Mouse (Mus musculus) testis, postnatal 14 days (tissue): Measurements from ENCODE around the gene Sept1.
"Not testable (repeated sequence)": the region's sequence is repeated elsewhere in the genome, so short reads cannot be mapped to it uniquely, and the experiment has no call there.

ENCODE experiments used
- DNase-seq: peaks from one replicate; pipeline ENCODE4 v3.0.0; 2021; ENCODE audit warnings: low spot score

Sept1 gene

DNA sequence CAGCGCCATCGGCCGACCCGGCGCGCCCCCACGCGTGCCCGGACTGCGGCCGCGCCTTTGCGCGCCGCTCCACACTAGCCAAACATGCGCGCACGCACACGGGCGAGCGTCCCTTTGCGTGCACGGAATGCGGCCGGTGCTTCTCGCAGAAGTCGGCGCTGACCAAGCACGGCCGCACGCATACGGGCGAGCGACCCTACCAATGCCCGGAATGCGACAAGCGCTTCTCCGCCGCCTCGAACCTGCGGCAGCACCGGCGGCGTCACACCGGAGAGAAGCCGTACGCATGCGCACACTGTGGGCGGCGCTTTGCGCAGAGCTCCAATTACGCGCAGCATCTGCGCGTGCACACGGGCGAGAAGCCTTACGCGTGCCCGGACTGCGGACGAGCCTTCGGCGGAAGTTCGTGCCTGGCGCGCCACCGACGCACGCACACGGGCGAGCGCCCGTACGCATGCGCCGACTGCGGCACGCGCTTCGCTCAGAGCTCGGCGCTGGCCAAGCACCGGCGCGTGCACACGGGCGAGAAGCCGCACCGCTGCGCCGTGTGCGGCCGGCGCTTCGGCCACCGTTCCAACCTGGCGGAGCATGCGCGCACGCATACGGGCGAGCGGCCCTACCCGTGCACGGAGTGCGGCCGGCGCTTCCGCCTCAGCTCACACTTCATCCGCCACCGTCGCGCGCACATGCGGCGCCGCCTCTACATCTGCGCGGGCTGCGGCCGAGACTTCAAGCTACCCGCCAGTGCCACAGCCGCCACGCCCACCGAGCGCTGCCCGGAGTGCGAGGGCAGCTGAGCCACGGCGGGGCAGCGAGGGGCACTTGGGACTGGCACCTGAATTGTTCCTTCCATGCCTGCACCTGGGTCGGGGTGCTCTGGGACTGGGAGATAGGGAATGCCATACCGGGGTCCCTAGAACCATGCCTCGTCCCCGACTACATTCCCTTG is 21.2 kb upstream of the Sept1 start:
- DNase-seq = peak; percentile 94

DNA sequence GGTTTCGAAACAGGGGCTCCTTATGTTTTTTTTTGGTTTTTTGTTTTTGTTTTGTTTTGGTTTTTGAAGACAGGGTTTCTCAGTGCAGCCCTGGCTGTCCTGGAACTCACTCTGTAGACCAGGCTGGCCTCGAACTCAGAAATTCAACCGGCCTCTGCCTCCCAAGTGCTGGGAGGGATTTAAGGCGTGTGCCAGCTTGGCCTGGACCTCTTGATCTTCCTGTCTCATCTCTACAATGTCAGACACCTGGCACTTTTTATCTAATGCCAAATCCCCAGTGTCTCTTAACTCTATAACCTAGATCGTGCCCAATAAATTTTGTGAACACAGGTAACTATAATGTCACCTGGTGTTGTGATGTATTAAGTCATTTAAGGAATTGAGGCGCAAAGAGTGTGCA is 20.4 kb upstream of the Sept1 start:
- DNase-seq = no peak

DNA sequence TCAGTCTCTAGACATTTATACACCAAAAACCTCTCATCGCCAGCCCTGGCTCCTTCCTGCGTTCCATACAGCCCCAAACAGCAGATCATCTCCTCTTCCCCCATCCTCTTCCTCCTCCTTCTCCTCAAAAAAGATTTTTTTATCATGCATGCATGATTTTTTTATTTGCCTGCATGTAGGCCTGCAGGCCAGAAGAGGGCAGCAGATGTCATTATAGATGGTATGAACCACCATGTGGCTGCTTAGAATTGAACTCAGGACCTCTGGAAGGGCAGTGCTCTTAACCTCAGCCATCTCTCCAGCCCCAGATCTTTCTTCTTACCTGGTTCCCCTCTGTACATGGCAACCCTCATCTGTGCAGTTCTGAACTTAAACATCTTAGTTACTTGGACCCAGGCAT is 19.5 kb upstream of the Sept1 start:
- no peak for DNase-seq

DNA sequence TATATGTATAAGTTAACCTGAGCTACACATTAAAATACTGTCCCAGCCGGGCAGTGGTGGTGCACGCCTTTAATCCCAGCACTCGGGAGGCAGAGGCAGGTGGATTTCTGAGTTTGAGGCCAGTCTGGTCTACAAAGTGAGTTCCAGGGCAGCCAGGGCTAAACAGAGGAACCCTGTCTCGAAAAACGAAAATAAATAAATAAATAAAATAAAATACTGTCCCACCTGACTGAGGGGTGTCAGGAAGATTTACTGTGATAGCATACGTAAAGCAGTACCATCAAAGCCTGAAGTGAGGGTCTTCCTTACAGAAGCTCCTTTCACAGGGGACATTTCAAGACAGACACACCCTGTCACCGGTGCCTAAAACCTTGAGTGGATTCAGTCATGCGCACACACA is 17.6 kb upstream of the Sept1 start:
- DNase-seq = not testable (repeated sequence)

- no peak for DNase-seq
These were observed 12.0 kb upstream of the Sept1 start for GRCm38 (mm10) chr7:127244658-127245510.

GRCm38 (mm10) chr7:127243870-127244657 is 11.1 kb upstream of the Sept1 start, which contains the start of gene Zfp771:
Zfp771 (plus strand) TSS chr7:127244274.
- DNase-seq = peak; percentile 95

DNA sequence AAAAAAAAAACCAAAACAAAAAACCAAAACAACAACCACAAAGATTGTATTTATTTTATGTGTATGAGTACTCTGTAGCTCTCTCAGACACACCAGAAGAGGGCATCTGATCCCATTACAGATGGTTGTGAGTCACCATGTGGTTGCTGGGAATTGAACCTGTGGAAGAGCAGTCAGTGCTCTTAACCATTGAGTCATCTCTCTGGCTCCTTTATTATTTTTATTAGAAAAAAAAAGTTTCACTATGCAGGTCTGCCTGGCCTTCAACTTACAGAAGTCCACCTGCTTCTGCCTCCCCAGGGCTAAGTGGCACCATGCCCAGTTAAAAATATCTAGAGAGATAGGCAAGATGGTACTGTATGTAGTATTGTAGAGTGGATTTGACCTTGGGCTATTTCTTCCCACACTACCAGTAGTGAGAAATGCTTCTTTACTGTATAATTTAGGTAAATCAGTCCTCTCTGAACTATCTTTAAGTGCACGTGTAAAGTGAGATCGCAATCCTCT is 10.5 kb upstream of the Sept1 start:
- DNase-seq = peak; percentile 50

- DNase-seq = peak; percentile 61
These were observed 1.8 kb upstream of the Sept1 start for GRCm38 (mm10) chr7:127234777-127235176.

DNA sequence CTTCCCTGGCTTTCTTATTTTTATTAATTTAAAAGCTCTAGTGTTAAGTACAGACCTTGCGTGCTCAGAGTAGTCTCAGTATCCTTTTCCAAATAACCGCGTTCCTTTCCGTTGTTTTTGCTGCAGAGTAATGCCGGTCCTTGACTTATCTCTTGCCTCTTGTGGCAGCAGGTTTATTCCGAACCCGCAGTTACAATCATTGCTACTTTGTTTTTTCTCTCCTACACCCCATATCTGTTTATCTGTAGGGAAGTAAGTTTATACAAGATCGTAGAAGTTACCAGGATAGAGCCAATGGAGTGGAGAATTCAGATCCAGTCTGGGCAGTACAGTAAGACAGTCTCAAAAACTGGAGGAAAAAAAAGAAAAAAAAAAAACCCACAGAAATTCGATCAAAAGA is 835 bp upstream of the Sept1 start:
- no peak for DNase-seq

- DNase-seq = no peak
These were observed 429 bp upstream of the Sept1 start for GRCm38 (mm10) chr7:127233368-127233749.

GRCm38 (mm10) chr7:127231826-127232621 is 906 bp downstream of the Sept1 start:
- no peak for DNase-seq

DNA sequence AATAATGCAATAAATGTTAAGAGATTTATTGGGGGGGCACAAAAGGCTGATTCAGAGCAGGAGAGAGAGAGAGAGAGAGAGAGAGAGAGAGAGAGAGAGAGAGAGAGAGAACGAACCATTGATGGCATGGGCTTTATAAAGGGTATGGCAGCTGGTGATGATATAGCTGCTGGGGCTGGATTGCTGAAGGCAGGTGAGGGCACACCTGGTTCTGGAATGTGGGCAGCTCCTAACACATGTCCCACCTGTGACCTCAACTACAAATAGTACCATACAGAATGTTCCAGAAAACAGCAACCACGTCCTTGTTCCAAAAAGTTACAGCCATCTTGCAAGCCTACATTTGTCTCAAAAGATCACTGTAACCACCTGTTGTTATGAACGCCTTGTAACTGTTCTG is 1.6 kb downstream of the Sept1 start:
- no peak for DNase-seq

GRCm38 (mm10) chr7:127228615-127229303 is 4.2 kb downstream of the Sept1 start:
- DNase-seq = peak; percentile 54

DNA sequence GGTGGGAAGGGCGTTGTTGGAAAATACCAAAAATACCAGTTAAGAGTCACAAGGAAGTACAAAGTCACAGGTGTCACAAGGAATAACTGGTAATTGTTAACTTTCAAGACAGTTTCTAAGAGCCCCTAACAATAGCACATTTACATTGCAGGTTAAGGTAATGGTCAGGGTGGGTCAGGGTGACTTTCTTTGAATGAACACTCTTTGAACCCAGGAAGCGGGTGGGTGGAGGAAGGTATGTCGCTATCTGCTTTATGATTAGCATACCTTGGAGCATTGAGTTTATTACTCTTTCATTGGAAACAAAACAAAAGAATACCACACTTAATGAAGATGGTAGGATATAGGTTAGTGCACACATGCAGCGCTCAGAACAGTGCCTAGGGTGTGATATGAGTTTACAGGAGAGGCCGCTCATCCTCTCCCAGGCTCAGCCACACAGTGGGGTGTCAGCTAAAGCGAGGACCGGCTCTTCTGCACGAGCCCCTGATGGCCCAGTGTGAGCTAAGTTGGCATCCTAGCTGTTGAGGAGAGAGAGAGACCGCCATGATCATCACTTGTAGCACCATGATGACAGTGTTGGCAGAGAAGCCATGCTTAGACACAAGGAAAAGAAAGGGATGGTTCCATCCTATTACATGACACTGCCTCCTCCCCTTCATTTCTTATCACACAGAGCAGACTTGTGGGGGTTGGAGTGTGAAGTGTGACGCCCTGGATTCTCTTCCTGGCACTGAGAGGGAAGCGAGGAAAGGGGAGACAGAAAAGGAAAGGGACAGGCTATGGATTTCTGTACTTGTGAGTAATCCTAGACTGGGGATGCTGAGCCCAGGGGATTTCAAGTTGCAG is 7.6 kb downstream of the Sept1 start:
- no peak for DNase-seq

- no peak for DNase-seq
These were observed 8.3 kb downstream of the Sept1 start for GRCm38 (mm10) chr7:127224616-127225015.

- DNase-seq = no peak
These were observed 9.1 kb downstream of the Sept1 start for GRCm38 (mm10) chr7:127223515-127224478.

- DNase-seq = no peak
These were observed 9.8 kb downstream of the Sept1 start for GRCm38 (mm10) chr7:127223106-127223505.

DNA sequence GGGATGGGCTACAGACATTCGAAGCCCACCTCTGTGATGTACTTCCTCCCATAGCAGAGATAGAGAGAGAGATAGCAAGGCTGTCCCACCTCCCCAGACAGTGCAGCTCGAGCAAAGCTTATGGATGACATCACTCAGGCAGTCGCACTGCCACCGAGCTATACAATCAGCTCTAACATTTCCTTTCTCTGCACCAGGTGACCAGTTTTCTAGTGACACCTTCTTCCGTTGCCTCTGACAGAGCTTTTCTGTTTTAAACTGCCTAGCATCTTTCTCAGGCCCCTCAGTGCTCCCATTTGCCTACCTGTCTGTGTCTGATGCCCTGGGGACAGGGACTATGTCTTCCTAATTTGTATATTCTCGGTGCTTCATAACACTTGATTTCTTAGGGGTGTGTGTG is 12.5 kb downstream of the Sept1 start:
- DNase-seq = no peak
